Mouse (Mus musculus) heart, postnatal 0 days (tissue): ENCODE measurements around the gene Hist1h2ad.
"Not testable (repeated sequence)": the region's sequence is repeated elsewhere in the genome, so short reads cannot be mapped to it uniquely, and the experiment has no call there.

Source experiments
- CTCF ChIP-seq: IDR thresholded peaks from 2 replicates; pipeline ENCODE4 v1.5.1; 2016; ENCODE audit warnings: antibody characterized with exemption, control low read depth, low read depth
- EP300 ChIP-seq: IDR thresholded peaks from 2 replicates; pipeline ENCODE4 v1.6.1; 2016; ENCODE audit warnings: antibody characterized with exemption, low read depth

- not testable (repeated sequence) for TF ChIP-seq CTCF, EP300
These were observed 915 bp upstream of the Hist1h2ad start for GRCm38 (mm10) chr13:23573034-23573897.
